Mouse (Mus musculus) Patski (cell line): ENCODE measurements around the gene Ppp1r15a. TPM values are rescaled to one million over a fixed set of nuclear protein-coding genes. Genes with fewer than 3 reads are reported as not detected.
A peak's percentile ranks its signal among the peaks of the same experiment; 100 is the strongest.

ENCODE experiments used
- ATAC-seq: fragments of 100-300 bp; one replicate; pipeline ENCODE4 v1.8.0; 2021
- CTCF ChIA-PET: fragments of 350-600 bp; sonication (Branson Sonifier 250); formaldehyde crosslinking; loops from one replicate; lab custom pipeline; 2022; ENCODE audit warnings: inconsistent platforms; lab: Charles Lee
- POLR2A ChIA-PET: fragments of 350-600 bp; sonication (Branson Sonifier 250); formaldehyde crosslinking; loops from one replicate; lab custom pipeline; 2022; ENCODE audit warnings: antibody characterized with exemption, inconsistent platforms; lab: Charles Lee
- DNase-seq: peaks from one replicate; pipeline ENCODE4 v3.0.0-alpha.2; 2011; ENCODE audit warnings: low read depth, low spot score
- H3K27me3 ChIP-seq: fragments of 371-371 bp; one replicate; pipeline ENCODE4 v1.5.1; 2021
- CTCF ChIP-seq: fragments of 100-300 bp; IDR thresholded peaks from one replicate; pipeline ENCODE4 v1.5.1; 2021
- in situ Hi-C: fragments of 300-500 bp; cut with MboI; formaldehyde crosslinking; loops from 3 replicates; pipeline ENCODE4 v1.11.1; 2018; ENCODE audit warnings: low pct_unique_long_range_greater_than_20kb, mixed read lengths
- polyA plus RNA-seq: library from polyadenylated mRNA; unstranded; gene quantifications from one replicate; pipeline ENCODE4 v1.2.3, GENCODE M21; 2021

Gene Ppp1r15a
- polyA plus RNA-seq, 1 experiment from 2014 or later = 123 TPM

GRCm38 (mm10) chr7:45553519-45553918 is 27.5 kb upstream of the Ppp1r15a start:
- DNase-seq = no peak
- ChIA-PET CTCF (interaction anchor here (1.5 to 1.6 kb wide), 2 partner anchors 17 to 54 kb away, joined by 3 read pairs; no protein-coding TSS in a partner anchor), POLR2A (interaction anchor here (1.6 kb wide), 1 partner anchor 11 kb away, joined by 5 read pairs; no protein-coding TSS in a partner anchor)

DNA sequence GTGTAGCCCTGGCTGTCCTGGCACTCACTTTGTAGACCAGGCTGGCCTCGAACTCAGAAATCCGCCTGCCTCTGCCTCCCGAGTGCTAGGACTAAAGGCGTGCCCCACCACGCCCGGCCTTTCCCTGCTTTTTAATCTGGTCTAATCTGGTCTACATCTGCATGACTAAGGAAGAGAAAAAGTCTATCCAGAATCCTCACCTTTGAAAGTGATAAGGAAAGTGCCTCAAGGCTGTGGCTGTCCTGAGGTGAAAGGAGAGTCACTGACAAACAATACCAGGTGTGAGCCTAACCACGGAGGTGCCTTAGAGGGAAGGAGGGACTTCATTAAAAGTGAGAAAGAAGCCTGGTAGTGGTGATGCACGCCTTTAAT is 25.4 kb upstream of the Ppp1r15a start:
- POLR2A ChIA-PET = interaction anchor here (1.4 kb wide), 1 partner anchor 12 kb away, joined by 3 read pairs; no protein-coding TSS in a partner anchor
- no peak for DNase-seq
- no peak for ATAC-seq
- H3K27me3 ChIP-seq = no peaks in the 10 kb centered on the region
- in situ Hi-C loops = no loop called here
- TF ChIP-seq CTCF = no peak
- CTCF ChIA-PET = interaction anchor here (1.7 kb wide), 1 partner anchor 42 kb away, joined by 3 read pairs; no protein-coding TSS in a partner anchor

More at GRCm38 (mm10) chr7:45553519-45553918, 27.5 kb upstream of the Ppp1r15a start:
- no peak for TF ChIP-seq CTCF
- no peak for ATAC-seq
- H3K27me3 ChIP-seq = no peaks in the 10 kb centered on the region
- in situ Hi-C loops = no loop called here

DNA sequence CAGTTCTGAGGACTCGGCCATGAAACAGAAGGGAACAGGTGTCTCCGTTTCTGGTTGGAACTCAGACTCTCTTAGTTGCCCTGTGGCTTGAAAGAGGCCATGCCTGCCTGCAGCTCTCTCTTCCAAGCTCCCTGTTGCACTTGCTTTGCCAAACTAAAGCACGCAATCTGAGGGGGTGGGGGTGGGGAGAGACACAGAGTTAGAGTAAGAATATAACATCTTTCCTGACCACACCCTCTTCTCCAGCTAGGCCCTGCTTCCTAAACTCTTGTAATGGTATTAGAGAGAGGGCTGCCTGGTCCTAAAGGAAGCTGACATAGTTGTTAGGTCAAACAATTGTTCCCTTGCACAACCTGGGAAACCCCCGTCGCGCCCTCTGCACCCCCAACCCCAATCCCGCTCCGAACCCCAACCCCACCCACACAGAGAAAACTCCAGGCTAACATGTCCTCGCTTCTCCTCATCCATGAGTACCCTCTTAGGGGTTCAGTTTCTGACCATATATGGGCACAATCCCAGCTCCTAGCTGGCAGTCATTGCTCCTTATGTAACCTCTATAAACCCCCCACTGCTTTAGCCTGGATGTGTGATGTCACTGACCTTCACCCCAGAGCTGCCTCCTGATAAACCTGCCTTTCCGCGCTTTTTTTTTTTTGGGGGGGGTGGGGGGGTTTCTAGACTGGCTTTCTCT is 24.9 kb upstream of the Ppp1r15a start:
- H3K27me3 ChIP-seq = no peaks in the 10 kb centered on the region
- in situ Hi-C loops = no loop called here
- ChIA-PET CTCF (interaction anchor here (1.2 to 1.7 kb wide), 2 partner anchors 10 to 43 kb away, joined by 3 to 4 read pairs; no protein-coding TSS in a partner anchor), POLR2A (interaction anchor here (1.4 kb wide), 1 partner anchor 11 kb away, joined by 3 read pairs; no protein-coding TSS in a partner anchor)
- DNase-seq (no peak), ATAC-seq (no peak)
- TF ChIP-seq CTCF = no peak

GRCm38 (mm10) chr7:45549641-45550436 is 23.8 kb upstream of the Ppp1r15a start:
- ATAC-seq (no peak), DNase-seq (no peak)
- in situ Hi-C loops = no loop called here
- ChIA-PET POLR2A (interaction anchor here (1.1 kb wide), 1 partner anchor 10 kb away, joined by 3 read pairs; no protein-coding TSS in a partner anchor), CTCF (interaction anchor here (1.2 to 1.7 kb wide), 2 partner anchors 11 to 44 kb away, joined by 3 to 4 read pairs; no protein-coding TSS in a partner anchor)
- no peak for TF ChIP-seq CTCF
- no peaks in the 10 kb centered on the region for H3K27me3 ChIP-seq

DNA sequence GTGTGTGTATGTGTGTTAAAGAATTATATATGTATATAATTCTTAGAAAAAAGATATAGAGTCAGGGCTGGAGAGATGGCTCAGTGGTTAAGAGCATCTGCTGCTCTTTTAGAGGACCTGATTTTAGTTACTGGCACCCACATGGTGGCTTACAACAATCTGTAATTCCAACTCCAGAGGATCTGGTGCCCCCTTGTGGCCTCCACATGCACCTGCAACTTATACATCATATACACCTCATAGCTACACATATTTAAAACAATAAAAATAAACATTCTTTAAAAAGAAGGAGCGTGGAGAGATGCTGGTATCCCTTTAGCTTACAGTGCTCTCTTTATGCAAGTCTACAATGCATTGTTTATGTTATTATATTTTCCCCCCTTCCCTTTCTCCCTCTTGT is 18.5 kb upstream of the Ppp1r15a start:
- in situ Hi-C loops = no loop called here

DNA sequence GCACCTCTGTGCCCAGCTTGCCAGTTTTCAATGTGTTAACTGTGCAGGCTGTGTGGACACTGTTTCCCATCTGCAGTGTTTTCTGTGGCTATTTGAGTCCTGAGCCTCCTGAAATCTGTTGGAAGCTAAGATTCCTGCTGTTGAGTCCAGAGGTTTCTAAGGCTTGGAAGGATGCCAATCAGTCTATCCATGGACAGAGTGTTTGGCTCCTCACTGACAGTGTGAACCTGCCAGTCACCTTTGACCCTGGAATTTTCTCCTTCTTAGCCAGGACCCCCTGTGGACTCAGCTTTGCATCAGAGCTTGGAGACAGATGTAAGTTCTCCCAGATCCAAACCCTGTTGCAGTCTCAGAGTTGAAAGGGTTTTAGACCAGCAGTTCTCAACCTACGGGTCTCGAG is 14.1 kb upstream of the Ppp1r15a start:
- DNase-seq = no peak
- in situ Hi-C loops = no loop called here
- TF ChIP-seq CTCF = no peak
- ATAC-seq = no peak
- ChIA-PET POLR2A (interaction anchor here (0.6 to 1.4 kb wide), 4 partner anchors 9 to 41 kb away, joined by 3 read pairs; no protein-coding TSS in a partner anchor), CTCF (interaction anchor here (0.9 to 1.7 kb wide), 3 partner anchors 15 to 63 kb away, joined by 3 to 7 read pairs (median 4); no protein-coding TSS in a partner anchor)
- H3K27me3 ChIP-seq = no peaks in the 10 kb centered on the region

More for the DNA sequence above, 18.5 kb upstream of the Ppp1r15a start:
- DNase-seq (no peak), ATAC-seq (no peak)
- CTCF ChIA-PET = no interaction called here
- no peaks in the 10 kb centered on the region for H3K27me3 ChIP-seq
- TF ChIP-seq CTCF = no peak
- POLR2A ChIA-PET = interaction anchor here (0.8 kb wide), 1 partner anchor 78 kb away, joined by 5 read pairs; the partner anchor contains the start of gene Bax

DNA sequence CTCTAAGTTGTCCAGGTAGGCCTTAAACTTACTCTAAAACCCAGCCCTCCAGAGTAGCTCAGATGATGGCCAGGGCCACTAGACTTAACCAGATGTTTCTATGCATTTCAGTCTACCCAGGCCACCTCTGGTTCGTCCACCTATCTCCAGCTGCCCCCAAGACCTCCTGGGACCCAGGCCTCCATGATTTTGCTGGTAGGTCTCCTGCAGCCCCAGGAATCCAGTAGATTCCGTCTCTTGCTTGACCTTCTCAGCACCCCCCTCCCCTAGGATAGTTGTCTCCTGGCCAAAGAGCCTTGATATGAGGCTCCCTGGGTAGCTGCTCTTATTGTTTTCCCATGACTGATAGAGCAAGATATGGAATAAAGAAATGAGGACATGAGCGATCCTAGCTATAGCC is 13.0 kb upstream of the Ppp1r15a start:
- no peaks in the 10 kb centered on the region for H3K27me3 ChIP-seq
- in situ Hi-C loops = no loop called here
- no peak for DNase-seq
- ChIA-PET CTCF (interaction anchor here (0.8 to 1.8 kb wide), 7 partner anchors 16 to 68 kb away, joined by 3 to 7 read pairs (median 4); partner anchors contain the start of gene Nucb1), POLR2A (interaction anchor here (0.6 to 1.4 kb wide), 4 partner anchors 12 to 48 kb away, joined by 3 to 4 read pairs (median 3); no protein-coding TSS in a partner anchor)
- no peak for ATAC-seq
- no peak for TF ChIP-seq CTCF

GRCm38 (mm10) chr7:45538163-45539041 is 12.3 kb upstream of the Ppp1r15a start:
- in situ Hi-C loops = no loop called here
- no peak for TF ChIP-seq CTCF
- CTCF ChIA-PET = interaction anchor here (0.7 to 1.8 kb wide), 7 partner anchors 10 to 67 kb away, joined by 3 to 7 read pairs (median 4); no protein-coding TSS in a partner anchor
- DNase-seq = no peak
- H3K27me3 ChIP-seq = no peaks in the 10 kb centered on the region
- ATAC-seq = peak; percentile 65
- POLR2A ChIA-PET = interaction anchor here (0.7 to 1.4 kb wide), 5 partner anchors 13 to 33 kb away, joined by 3 to 4 read pairs (median 3); no protein-coding TSS in a partner anchor

DNA sequence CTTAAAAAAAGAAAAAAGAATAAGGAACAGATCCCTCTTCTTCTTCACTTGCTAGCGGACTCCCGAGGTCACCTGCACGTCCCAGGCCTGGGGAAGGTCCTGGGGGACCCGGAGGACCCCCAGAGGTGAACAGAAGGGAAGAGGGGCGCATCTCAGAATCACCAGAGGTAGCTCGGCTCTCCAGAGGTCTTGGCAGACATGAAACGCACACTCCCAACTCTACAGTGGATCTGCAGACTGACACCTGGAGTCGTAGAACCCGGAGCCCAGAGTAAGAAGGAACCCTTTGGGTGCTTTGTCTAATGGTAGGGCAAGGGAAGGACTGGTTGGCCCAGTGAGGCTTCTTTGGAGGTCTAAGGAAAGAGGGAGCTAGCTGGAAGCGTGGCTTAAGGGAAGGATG is 11.5 kb upstream of the Ppp1r15a start:
- H3K27me3 ChIP-seq = no peaks in the 10 kb centered on the region
- TF ChIP-seq CTCF = no peak
- CTCF ChIA-PET = interaction anchor here (0.7 to 1.8 kb wide), 3 partner anchors 9 to 67 kb away, joined by 3 to 6 read pairs (median 3); no protein-coding TSS in a partner anchor
- in situ Hi-C loops = no loop called here
- POLR2A ChIA-PET = interaction anchor here (1.4 kb wide), 1 partner anchor 13 kb away, joined by 3 read pairs; no protein-coding TSS in a partner anchor
- no peak for ATAC-seq
- DNase-seq = no peak
